Mouse (Mus musculus) liver, embryonic 14.5 days (tissue): ENCODE measurements around the gene Pou5f1.

ENCODE experiments used
- CTCF ChIP-seq: IDR thresholded peaks from 2 replicates; pipeline ENCODE4 v1.5.1; 2016; ENCODE audit warnings: antibody characterized with exemption, low read depth, control low read depth
- EP300 ChIP-seq: IDR thresholded peaks from 2 replicates; pipeline ENCODE4 v1.6.1; 2016; ENCODE audit warnings: antibody characterized with exemption, low read depth

DNA sequence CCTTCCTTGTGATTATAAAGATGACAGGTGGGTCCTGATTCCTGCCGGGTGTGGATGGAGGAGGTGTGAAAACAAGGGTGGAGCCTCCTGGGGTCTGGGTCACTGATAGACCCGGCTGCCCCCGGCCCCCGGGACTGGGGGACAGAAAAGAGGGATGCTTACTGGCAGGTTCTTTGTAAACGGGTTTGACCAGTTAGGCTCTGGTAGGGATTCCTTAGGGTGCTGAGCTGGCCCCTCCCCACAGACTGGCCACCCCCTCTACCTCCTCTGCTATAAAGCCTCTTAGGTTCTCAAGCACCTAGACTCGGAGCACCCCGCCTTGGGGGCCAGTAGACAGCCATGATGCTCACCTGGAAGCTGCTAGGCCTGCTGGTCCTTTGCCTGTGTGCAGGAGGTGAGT, 27.1 kb downstream of the Pou5f1 start, which contains the start of gene Psors1c2:
- TF ChIP-seq CTCF (no peak), EP300 (no peak)
